Mouse (Mus musculus) hindbrain, embryonic 10.5 days (tissue): ENCODE measurements at regions not wholly inside any gene's neighbourhood (a gene's known extent, or its start where the extent isn't known, plus 50 kb on each side); places are given as distances from the start of the nearest gene placed in this dataset.
"Not testable (repeated sequence)": the region's sequence is repeated elsewhere in the genome, so short reads cannot be mapped to it uniquely, and the experiment has no call there.

Experiments used
- DNase-seq: peaks from one replicate; pipeline ENCODE4 v3.0.0-alpha.2; 2017; ENCODE audit warnings: low spot score
- H3K27ac ChIP-seq: fragments of 300-500 bp; sonication (generic); 2 replicates; pipeline ENCODE4 v1.5.1; 2016; ENCODE audit warnings: mild to moderate bottlenecking, moderate library complexity
- H3K27me3 ChIP-seq: fragments of 300-500 bp; sonication (generic); 2 replicates; pipeline ENCODE4 v1.6.1; 2016; ENCODE audit warnings: mild to moderate bottlenecking; ENCODE audit not compliant: poor library complexity, insufficient read depth, severe bottlenecking
- H3K36me3 ChIP-seq: fragments of 300-500 bp; sonication (generic); 2 replicates; pipeline ENCODE4 v1.6.1; 2016; ENCODE audit warnings: mild to moderate bottlenecking, moderate library complexity
- H3K4me1 ChIP-seq: fragments of 300-500 bp; sonication (generic); replicated peaks from 2 replicates; pipeline ENCODE4 v1.6.1; 2016; ENCODE audit warnings: mild to moderate bottlenecking
- H3K4me3 ChIP-seq: fragments of 300-500 bp; sonication (generic); 2 replicates; pipeline ENCODE4 v1.5.1; 2016; ENCODE audit warnings: mild to moderate bottlenecking, moderate library complexity
- H3K9me3 ChIP-seq: fragments of 300-500 bp; sonication (generic); 2 replicates; pipeline ENCODE4 v1.6.1; 2016; ENCODE audit warnings: mild to moderate bottlenecking, moderate library complexity
- WGBS: fragments of 180-500 bp; shearing (Covaris S2); methylation state at CpG from one replicate; pipeline ENCODE4 v1.1.7; 2016; 5-methylcytosine and 5-hydroxymethylcytosine counted together

GRCm38 (mm10) chr14:27562564-27562963 lies 54.3 kb upstream of the Ccdc66 start:
- H3K27me3 ChIP-seq, DNase-seq, H3K9me3 ChIP-seq, H3K36me3 ChIP-seq, H3K27ac ChIP-seq, H3K4me1 ChIP-seq, H3K4me3 ChIP-seq: not testable (repeated sequence)
- 95% methylated on average over 11 of the region's 11 CpGs for WGBS

GRCm38 (mm10) chr14:27561974-27562373 lies 53.7 kb upstream of the Ccdc66 start:
- not testable (repeated sequence) for H3K4me1 ChIP-seq, H3K27ac ChIP-seq, H3K9me3 ChIP-seq, H3K4me3 ChIP-seq, DNase-seq, H3K27me3 ChIP-seq, H3K36me3 ChIP-seq
- WGBS = 92% methylated on average over 9 of the region's 9 CpGs

- Histone ChIP-seq H3K27me3 (no peaks in the 10 kb centered on the region), H3K36me3 (no peaks in the 10 kb centered on the region), H3K4me3 (no peak overlapping the region), H3K27ac (no peak overlapping the region), H3K4me1 (no peaks in the 10 kb centered on the region), H3K9me3 (0 out of 2 replicates have a peak, but pooled peaks cover 5% of the 10 kb centered on the region)
- WGBS = 55% methylated on average over 4 of the region's 4 CpGs
- peak; percentile 59 for DNase-seq
Measured at GRCm38 (mm10) chr14:27560434-27560833, 52.2 kb upstream of the Ccdc66 start.

GRCm38 (mm10) chr14:27558794-27559491 lies 50.7 kb upstream of the Ccdc66 start:
- Histone ChIP-seq H3K4me3 (no peak overlapping the region), H3K4me1 (no peaks in the 10 kb centered on the region), H3K27me3 (no peaks in the 10 kb centered on the region), H3K36me3 (no peaks in the 10 kb centered on the region), H3K27ac (no peak overlapping the region), H3K9me3 (0 out of 2 replicates have a peak, but pooled peaks cover 5% of the 10 kb centered on the region)
- DNase-seq = no peak
- WGBS = 80% methylated on average over 3 of the region's 3 CpGs
